Mouse (Mus musculus): ENCODE data around the gene Cavin3. TPM values are rescaled to one million over a fixed set of nuclear protein-coding genes. Genes with fewer than 3 reads are reported as not detected.

The Cavin3 gene
- total RNA-seq (2014; fragmentation: Nextera tagmentation) (not detected in 2 replicates), total RNA-seq (2017) (0.06 TPM in 1 of 2 replicates, not detected in the other), polyA plus RNA-seq (2012) (not detected in 2 replicates)

GRCm38 (mm10) chr7:105481505-105482411, at the start of gene Cavin3:
Gene Cavin3 (minus strand): TSS chr7:105482300.
- ATAC-seq (ENCODE audit: extremely low read depth, insufficient number of reproducible peaks, low FRiP score, poor library complexity, severe bottlenecking) (no peak), DNase-seq (ENCODE audit: low spot score) (no peak)
- no peak for TF ChIP-seq POLR2AphosphoS5 (IDR thresholded peaks at IDR 0.05; ENCODE audit: insufficient replicate concordance, low read depth, low read length)
- no peak for TF ChIP-seq CTCF (IDR thresholded peaks at IDR 0.05; ENCODE audit: low read depth, low read length)
- no peak for TF ChIP-seq GATA2 (IDR thresholded peaks at IDR 0.05; ENCODE audit: borderline replicate concordance, low read depth, low read length)
- Histone ChIP-seq H3K9me3 (replicated peaks) (no peaks in the 10 kb centered on the region), H3K4me1 (ENCODE audit: insufficient read depth, low read depth, low read length) (no peaks in the 10 kb centered on the region; the same call in 1 of the 2 replicates), H3K4me3 (ENCODE audit: low read depth, low read length) (peak within 1 kb of the TSS; percentile 23; the same call in 1 of the 2 replicates), H3K27me3 (ENCODE audit: insufficient read depth, low read length) (no peaks in the 10 kb centered on the region; the same call in 1 of the 2 replicates), H3K36me3 (replicated peaks) (no peaks in the 10 kb centered on the region)

GRCm38 (mm10) chr7:105528094-105528493, 46.0 kb upstream of the Cavin3 start:
- no peak for ATAC-seq (ENCODE audit: extremely low read depth, insufficient number of reproducible peaks, low FRiP score, poor library complexity, severe bottlenecking)

GRCm38 (mm10) chr7:105527306-105527937, 45.3 kb upstream of the Cavin3 start:
- Histone ChIP-seq H3K27me3 (ENCODE audit: insufficient read depth, low read length) (no peaks in the 10 kb centered on the region), H3K9me3 (replicated peaks) (no peaks in the 10 kb centered on the region), H3K36me3 (replicated peaks) (no peaks in the 10 kb centered on the region), H3K4me1 (ENCODE audit: insufficient read depth, low read depth, low read length) (no peaks in the 10 kb centered on the region), H3K4me3 (ENCODE audit: low read depth, low read length) (no peak overlapping the region)
- DNase-seq (ENCODE audit: low spot score) = no peak
- TF ChIP-seq TAL1 (conservative IDR thresholded peaks at IDR 0.05; ENCODE audit: low read depth, low read length) (no peak), CTCF (IDR thresholded peaks at IDR 0.05; ENCODE audit: low read depth, low read length) (no peak), POLR2AphosphoS5 (IDR thresholded peaks at IDR 0.05; ENCODE audit: insufficient replicate concordance, low read depth, low read length) (no peak), GATA2 (IDR thresholded peaks at IDR 0.05; ENCODE audit: borderline replicate concordance, low read depth, low read length) (no peak), GATA1 (IDR thresholded peaks at IDR 0.05; ENCODE audit: borderline replicate concordance, low read length) (no peak)
- no peak for ATAC-seq (ENCODE audit: extremely low read depth, insufficient number of reproducible peaks, low FRiP score, poor library complexity, severe bottlenecking)

More at GRCm38 (mm10) chr7:105528094-105528493, 46.0 kb upstream of the Cavin3 start:
- Histone ChIP-seq H3K36me3 (replicated peaks) (no peaks in the 10 kb centered on the region), H3K4me1 (ENCODE audit: insufficient read depth, low read depth, low read length) (no peaks in the 10 kb centered on the region), H3K4me3 (ENCODE audit: low read depth, low read length) (no peak overlapping the region), H3K9me3 (replicated peaks) (no peaks in the 10 kb centered on the region), H3K27me3 (ENCODE audit: insufficient read depth, low read length) (no peaks in the 10 kb centered on the region)
- TF ChIP-seq GATA2 (IDR thresholded peaks at IDR 0.05; ENCODE audit: borderline replicate concordance, low read depth, low read length) = no peak
- TF ChIP-seq TAL1 (conservative IDR thresholded peaks at IDR 0.05; ENCODE audit: low read depth, low read length) = no peak
- TF ChIP-seq POLR2AphosphoS5 (IDR thresholded peaks at IDR 0.05; ENCODE audit: insufficient replicate concordance, low read depth, low read length) = no peak
- TF ChIP-seq GATA1 (IDR thresholded peaks at IDR 0.05; ENCODE audit: borderline replicate concordance, low read length) = no peak
- TF ChIP-seq CTCF (IDR thresholded peaks at IDR 0.05; ENCODE audit: low read depth, low read length) = no peak
- no peak for DNase-seq (ENCODE audit: low spot score)

- TF ChIP-seq CTCF (IDR thresholded peaks at IDR 0.05; ENCODE audit: low read depth, low read length) (no peak), TAL1 (conservative IDR thresholded peaks at IDR 0.05; ENCODE audit: low read depth, low read length) (no peak), GATA2 (IDR thresholded peaks at IDR 0.05; ENCODE audit: borderline replicate concordance, low read depth, low read length) (no peak), GATA1 (IDR thresholded peaks at IDR 0.05; ENCODE audit: borderline replicate concordance, low read length) (no peak), POLR2AphosphoS5 (IDR thresholded peaks at IDR 0.05; ENCODE audit: insufficient replicate concordance, low read depth, low read length) (no peak)
- Histone ChIP-seq H3K27me3 (ENCODE audit: insufficient read depth, low read length) (peaks cover 12% of the 10 kb centered on the region; the same call in 1 of the 2 replicates), H3K4me1 (ENCODE audit: insufficient read depth, low read depth, low read length) (no peaks in the 10 kb centered on the region), H3K9me3 (replicated peaks) (no peaks in the 10 kb centered on the region), H3K36me3 (replicated peaks) (no peaks in the 10 kb centered on the region), H3K4me3 (ENCODE audit: low read depth, low read length) (no peak overlapping the region)
- ATAC-seq (ENCODE audit: extremely low read depth, insufficient number of reproducible peaks, low FRiP score, poor library complexity, severe bottlenecking) = no peak
- no peak for DNase-seq (ENCODE audit: low spot score)
Measured at GRCm38 (mm10) chr7:105524222-105524621, 42.1 kb upstream of the Cavin3 start.

- Histone ChIP-seq H3K36me3 (replicated peaks) (no peaks in the 10 kb centered on the region), H3K9me3 (replicated peaks) (no peaks in the 10 kb centered on the region), H3K4me1 (ENCODE audit: insufficient read depth, low read depth, low read length) (no peaks in the 10 kb centered on the region), H3K4me3 (ENCODE audit: low read depth, low read length) (no peak overlapping the region), H3K27me3 (ENCODE audit: insufficient read depth, low read length) (peaks cover 12% of the 10 kb centered on the region; the same call in 1 of the 2 replicates)
- TF ChIP-seq TAL1 (conservative IDR thresholded peaks at IDR 0.05; ENCODE audit: low read depth, low read length) = no peak
- no peak for TF ChIP-seq POLR2AphosphoS5 (IDR thresholded peaks at IDR 0.05; ENCODE audit: insufficient replicate concordance, low read depth, low read length)
- no peak for TF ChIP-seq GATA2 (IDR thresholded peaks at IDR 0.05; ENCODE audit: borderline replicate concordance, low read depth, low read length)
- no peak for TF ChIP-seq GATA1 (IDR thresholded peaks at IDR 0.05; ENCODE audit: borderline replicate concordance, low read length)
- no peak for TF ChIP-seq CTCF (IDR thresholded peaks at IDR 0.05; ENCODE audit: low read depth, low read length)
- ATAC-seq (ENCODE audit: extremely low read depth, insufficient number of reproducible peaks, low FRiP score, poor library complexity, severe bottlenecking) (no peak), DNase-seq (ENCODE audit: low spot score) (no peak)
Measured at GRCm38 (mm10) chr7:105520201-105520600, 38.1 kb upstream of the Cavin3 start.

GRCm38 (mm10) chr7:105519771-105520170, 37.7 kb upstream of the Cavin3 start:
- H3K36me3 ChIP-seq (replicated peaks) = no peaks in the 10 kb centered on the region
- no peak for TF ChIP-seq POLR2AphosphoS5 (IDR thresholded peaks at IDR 0.05; ENCODE audit: insufficient replicate concordance, low read depth, low read length)
- H3K27me3 ChIP-seq (ENCODE audit: insufficient read depth, low read length) = peaks cover 12% of the 10 kb centered on the region; the same call in 1 of the 2 replicates
- H3K4me1 ChIP-seq (ENCODE audit: insufficient read depth, low read depth, low read length) = no peaks in the 10 kb centered on the region
- ATAC-seq (ENCODE audit: extremely low read depth, insufficient number of reproducible peaks, low FRiP score, poor library complexity, severe bottlenecking) (no peak), DNase-seq (ENCODE audit: low spot score) (no peak)
- no peaks in the 10 kb centered on the region for H3K9me3 ChIP-seq (replicated peaks)
- H3K4me3 ChIP-seq (ENCODE audit: low read depth, low read length) = no peak overlapping the region

Data from G1E (cell line).